Mouse (Mus musculus) skeletal muscle tissue, adult 2 months (tissue): Measurements from ENCODE around the gene Prkce.

Source experiments
- DNase-seq: peaks from one replicate; pipeline ENCODE4 v3.0.0-alpha.2; 2012; ENCODE audit warnings: low read depth, low spot score

Gene Prkce

DNA sequence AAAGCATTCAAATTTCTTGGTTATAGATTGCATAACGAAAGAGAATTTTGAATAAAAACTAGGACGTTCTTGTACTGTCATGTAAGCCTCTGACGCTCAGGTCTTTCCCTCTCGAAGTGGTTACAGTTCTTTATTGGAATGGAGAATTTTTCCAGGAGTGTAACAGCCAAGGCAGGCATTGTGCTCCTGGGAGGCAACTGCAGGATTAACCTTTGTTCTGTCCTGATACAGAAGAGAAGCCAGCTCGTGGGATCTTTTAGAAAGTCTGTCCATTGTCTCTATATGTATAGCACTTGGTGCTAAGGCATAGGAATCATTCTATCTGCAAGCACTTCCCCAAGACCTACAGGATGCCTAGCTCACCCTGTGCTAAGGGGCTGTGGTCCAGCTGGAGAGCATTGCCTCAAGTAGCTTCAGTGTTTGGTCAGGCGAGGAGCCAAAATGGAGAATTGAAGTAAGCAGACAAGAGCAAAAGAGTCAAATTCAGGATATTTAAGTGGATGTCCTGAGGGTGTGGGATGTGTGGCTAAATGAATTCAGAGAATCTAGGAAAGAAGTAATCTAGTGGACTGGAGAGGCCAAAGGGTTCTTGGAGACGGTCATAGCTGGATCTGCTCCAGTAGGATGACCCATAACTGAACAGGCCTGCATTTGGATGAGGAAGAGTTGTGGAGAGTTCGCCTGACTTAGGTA lies 240.5 kb downstream of the Prkce start:
- peak; percentile 18 for DNase-seq

DNA sequence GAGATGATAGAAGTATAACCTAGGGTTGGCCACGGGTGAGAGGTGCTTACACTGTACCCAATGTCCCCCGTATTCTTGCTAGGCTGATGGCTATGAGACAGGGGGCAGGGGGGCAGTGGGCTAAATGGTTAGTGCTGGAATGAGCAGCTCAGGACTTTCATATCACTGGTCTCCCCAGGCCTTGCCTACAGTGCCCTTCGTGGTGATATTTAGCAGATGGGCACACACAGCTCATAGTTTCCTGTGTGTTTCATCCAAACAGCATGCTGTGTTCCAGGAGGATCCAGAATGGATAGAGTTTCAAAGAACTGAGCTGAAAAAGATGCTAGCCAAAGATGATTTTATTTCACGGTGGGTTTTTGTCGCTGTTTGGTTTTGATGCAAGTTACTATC lies 241.0 kb downstream of the Prkce start:
- DNase-seq, result no peak

DNA sequence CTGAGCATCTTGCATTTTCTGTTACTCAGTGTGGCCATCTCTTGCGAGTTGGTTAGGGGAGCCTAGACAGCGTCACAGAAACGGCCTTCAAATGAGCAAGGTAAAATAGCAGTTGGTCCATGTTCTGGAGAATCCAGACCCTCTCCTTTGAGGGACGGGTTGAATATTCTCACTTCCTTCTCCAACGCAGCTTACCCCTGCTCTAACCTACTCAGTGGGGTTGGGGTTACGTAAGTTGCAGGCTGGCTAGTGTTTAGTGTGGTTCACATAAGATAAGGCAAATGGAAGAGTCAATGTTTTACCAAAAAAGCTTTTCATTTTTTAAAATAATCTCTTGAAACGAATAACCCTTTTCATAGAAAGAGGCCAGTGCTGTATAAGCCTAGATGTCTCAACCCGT lies 241.9 kb downstream of the Prkce start:
- no peak for DNase-seq

DNA sequence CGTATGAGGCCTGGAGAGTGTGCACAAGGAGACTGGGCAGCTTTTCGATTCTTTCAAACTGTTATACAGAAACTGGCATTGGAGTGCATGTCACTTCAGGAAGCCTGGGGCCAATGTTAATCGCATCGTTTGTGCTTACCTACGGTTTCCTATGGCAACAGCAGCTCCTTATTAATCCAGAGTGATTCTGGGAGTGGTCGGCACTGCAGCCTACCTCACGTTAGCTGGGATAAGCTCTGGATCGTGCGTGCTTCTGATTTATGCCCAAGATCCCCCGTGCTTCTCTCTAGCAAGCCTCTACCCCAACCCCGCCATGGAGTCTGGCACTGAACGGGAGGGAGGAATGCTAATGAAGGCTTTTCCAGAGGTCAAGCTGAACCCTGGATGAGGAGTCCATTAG lies 242.9 kb downstream of the Prkce start:
- DNase-seq, result no peak

DNA sequence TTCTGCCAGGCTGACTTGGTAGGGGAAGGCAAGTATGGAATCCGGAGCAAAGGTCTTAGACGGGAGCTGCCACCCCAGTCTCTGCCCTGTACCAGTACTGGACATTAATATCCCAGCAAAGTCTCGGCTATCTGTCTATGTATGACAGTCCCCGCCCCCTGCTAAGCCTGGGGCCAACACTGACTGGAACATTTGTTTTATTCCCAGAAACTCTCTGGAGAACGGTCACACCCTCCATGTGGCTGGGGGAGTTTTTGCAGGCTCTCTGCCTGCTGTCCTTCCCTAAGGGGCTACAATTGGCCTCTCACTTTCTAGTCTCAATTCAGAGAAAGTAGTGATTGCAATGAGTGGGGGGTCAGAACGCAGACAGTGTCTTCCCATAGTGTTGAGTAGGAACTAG lies 244.6 kb downstream of the Prkce start:
- DNase-seq, result peak; percentile 37

DNA sequence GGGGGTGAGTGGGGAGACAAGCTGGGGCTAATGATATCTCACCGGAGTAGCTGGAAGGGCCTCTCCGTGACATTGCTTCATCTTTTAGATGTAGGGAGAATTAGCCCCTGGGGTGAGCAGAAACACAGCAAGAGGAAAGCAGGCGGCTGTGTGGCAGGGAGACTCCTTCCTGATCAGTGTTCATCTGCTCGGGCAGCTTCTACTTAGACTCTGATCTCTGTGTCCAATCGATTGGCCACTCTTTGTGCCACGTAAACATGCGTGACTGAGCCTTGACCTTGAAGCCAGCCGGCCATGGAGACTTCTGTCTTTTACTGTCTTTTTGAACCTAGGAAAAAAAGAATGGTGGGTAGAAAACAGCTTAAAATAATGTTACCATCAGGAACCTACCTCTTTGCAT lies 247.0 kb downstream of the Prkce start:
- no peak for DNase-seq

DNA sequence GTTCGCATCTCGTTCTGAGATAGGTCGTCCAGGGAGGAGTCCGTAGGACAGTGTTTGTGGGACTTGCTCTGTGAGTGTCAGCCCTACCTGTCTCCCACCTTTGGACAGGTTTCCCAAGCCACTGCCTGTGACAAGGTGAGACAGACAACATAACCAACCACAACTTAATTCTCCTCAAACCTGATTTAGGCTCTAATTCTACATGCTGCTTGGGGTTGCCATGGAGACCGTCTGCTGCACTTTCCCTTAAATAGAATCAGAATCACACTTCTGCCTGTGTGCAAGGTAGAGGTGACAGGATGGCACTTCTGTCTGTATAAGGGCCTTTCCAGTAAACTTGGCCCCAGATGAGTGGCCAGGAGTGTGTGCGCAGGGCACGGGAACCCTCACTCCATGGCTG lies 248.4 kb downstream of the Prkce start:
- no peak for DNase-seq

DNA sequence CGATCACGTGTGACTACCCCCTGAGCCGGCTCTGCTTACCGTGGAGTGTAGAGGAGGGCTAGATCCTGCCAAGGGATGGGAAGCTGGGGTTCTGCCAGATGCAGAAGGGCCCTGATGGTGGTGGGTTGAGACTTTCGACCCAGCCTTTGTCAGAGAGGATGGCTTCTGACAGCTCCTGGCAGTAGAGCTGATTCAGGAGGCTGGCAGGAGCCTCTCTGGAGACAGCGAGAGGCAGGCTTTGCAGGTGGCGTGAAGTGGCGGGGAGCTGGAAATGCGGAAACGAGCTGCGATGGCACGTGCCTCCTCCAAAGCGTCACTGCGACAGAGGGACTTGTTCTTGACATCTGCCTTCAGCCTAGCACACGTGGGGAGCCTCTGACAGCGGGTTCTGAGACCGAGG lies 250.7 kb downstream of the Prkce start:
- no peak for DNase-seq

DNA sequence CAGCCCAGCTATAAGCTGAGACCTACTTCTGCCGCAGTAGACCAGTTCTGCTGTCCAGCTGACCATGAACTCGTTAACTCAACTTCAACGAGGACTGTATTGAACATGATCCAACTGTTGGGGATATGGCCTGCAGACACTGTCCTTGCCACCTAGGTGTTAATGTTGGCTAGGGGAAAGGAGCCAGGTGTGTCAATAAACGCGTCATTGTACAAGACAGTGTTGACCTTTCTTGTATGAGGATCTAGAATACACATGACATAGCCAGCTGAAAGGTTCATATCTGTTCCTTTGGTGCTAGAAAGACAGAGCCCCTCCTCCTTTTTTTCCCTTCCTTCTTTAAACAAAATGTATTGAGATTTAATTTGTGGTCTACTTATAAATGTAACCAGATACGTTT lies 251.6 kb downstream of the Prkce start:
- no peak for DNase-seq

DNA sequence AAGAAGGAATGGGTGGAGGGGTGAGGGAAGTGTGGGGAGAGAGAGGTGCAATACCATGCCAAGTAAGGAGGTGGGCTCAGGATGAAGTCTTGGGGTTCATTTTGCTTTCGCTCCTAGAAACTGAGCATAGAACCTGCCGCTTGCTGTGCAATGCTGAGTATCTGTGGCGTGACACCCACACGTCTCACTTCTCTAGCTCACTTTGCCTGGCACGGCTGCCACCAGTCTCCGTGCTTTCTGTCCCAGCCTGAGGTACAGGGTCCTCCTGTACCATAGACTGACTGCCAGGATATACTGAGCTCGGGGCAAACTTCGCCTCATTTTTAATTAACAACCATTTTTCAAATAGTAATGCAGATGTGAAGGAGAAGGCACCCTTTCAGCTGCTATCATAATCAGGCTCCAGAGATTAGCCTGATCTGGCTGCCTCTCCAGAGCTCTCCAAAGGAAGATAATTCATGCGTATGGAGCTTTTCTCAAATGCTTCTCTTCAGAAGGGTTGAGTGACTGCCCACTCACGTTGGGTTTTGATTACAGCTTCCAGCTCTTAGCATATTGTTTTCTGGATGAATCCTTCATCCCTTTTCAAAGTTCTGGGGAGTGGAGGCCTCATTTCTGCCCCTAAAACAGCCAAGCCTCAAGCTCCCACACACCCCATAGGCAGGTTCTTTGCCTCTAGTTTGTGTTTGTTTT lies 253.2 kb downstream of the Prkce start:
- no peak for DNase-seq

DNA sequence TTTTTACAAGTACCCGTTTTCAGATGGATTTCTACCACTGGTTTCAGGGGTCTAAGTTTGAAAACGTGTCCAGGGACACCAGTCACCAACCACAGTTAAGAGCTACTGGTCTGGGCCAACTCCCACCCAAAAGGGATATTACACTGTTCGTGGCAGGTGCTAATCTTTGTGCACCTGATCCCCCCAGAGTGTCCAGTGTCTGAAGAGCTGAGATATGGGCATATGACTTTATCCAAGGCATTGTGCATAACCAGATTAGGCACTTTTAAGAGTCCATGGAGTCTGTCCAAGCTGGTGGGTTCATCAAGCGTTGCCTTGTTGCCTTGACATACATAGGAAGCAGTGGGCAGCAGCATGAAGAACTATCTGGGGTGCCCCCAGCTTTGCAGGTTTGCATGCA lies 254.4 kb downstream of the Prkce start:
- DNase-seq, result no peak

DNA sequence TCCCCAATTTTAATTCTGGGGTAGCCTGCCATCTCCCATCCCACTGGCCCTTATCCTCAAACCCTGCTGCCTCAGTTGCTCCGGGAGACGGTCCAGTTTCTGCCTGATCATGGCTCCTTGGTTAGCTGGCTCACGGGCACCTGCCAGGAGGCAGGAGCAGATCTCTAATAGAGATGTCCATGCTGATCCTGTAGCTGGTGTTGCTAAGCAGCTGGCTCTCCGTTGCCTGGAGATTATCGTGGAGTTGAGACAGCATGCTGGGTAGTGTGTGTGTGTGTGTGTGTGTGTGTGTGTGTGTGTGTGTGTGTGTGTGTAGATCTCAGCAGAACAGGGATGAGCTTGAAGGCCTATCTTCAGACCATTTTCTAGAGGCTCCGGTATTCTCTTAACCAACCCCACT lies 262.3 kb downstream of the Prkce start:
- no peak for DNase-seq

DNA sequence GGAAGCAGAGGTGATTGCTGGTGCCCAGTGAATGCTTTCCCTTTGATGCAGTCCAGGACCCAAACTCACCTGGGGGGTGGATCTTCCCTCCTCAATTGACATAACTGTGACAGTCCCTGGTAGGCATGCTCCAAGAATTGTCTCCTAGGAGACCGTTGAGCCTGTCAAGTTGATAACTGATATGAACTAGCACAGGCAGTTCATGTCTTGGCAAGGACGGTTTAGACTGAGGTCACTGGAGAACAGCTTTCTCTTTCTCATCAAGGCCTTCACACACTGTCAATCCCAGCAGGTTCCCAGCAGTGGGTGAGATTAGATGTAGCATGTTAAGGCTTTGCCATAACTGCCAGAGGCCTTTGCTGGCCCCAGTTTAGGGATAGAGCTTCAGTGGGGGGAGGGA lies 265.5 kb downstream of the Prkce start:
- DNase-seq, result no peak

DNA sequence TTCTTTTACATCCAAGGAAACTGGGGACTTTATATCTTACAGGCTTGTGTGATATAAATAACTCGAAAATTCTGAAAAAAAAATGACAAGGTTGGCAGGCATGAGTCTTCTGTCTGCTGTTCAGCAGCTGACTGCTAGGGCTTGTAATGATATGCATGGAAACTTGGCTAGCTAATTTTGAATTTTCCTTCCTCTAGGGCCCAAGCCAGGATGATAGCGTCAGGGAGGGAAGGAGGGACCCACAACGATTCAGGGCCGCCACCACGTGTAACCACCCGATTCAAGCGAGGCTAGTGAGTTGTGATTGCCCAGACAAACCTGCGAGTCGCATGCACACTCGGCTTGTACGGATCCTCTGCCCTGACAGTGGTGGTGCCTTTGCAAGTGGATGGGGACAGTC lies 266.2 kb downstream of the Prkce start:
- DNase-seq, result no peak

DNA sequence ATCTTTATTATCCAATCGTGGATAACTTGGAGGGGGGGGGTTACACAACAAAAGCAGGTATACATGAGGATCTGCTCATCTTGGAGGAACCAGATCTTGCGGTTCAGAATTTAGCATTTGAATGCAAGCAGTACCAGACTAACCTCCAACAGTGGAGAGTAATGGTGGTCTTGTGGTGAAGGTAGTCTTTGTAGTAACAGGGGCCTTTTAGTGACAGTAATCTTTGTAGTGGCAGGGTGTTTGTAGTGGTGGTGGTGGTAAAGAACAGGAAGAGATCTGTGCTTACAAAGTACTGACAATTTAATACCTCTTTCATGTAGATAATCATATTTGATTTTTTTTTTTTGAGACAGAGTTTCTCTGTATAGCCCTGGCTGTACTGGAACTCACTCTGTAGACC lies 267.2 kb downstream of the Prkce start:
- no peak for DNase-seq

DNA sequence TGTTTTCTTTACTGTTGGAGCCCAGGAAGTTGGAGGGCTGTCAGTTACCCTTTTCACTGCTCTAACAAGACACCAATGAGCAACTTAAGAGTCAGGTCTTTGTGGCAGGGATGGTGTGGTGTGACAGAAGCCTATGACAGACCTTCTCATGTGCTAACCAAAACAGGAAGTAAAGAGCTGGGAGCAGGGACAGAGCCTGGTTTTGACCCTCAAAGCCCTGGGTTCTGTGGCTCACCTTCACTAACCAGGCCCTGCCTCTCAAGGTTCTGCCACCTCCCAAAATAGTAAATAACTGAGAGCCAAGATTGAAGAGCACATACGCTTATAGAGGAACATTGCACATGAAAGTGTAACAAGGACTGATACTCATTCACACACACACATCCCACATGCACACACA lies 268.0 kb downstream of the Prkce start:
- no peak for DNase-seq

DNA sequence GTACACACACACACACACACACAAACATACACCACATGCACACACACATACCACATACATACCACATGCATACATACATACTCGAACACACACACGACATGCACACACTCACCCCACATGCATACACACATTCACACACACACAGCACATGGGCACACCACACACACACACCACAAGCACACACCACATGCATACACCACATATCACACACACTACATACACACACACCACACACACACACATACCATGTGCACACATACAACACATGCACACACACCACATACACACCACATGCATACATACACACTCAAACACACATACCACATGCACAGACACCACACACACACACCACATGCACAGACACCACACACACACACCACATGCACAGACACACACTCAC lies 268.4 kb downstream of the Prkce start:
- no peak for DNase-seq

DNA sequence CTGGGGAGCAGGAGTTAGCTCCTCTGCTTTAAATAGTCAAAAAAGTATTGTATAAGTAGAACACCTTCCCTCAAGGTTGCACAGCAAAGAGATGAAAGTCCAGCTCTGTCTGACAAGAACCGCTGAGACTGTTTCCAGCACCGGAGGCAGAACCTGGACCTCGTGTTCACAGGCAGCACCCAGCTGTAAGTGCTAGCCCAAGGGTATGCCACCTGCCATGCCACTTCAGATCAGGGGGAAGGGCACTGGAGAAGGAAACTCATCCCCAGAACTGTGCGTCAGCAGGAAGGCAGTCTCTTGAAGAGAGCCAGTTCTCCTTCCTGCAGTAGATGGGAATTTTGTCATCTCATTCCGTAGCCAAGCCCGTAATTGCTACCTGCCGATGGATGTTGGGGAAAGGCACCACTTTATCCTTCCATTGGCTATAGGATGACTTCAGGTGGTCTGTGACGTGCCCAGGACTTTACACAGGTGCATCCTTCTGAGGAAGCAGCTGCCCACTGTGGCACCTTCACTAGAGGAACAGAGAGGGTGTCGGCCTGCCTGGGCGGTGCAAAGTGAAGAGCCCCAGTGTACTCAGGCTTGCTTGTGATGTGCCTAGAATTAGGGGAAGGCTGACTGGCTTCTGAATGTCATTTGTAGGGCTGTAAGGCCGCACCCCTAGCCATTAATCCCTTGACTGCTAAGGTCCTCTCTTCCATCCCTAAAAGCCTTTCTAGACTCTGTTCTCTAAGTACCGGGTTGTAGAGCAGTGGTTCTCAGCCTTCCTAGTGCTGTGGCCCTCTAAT lies 269.2 kb downstream of the Prkce start:
- DNase-seq, result no peak

DNA sequence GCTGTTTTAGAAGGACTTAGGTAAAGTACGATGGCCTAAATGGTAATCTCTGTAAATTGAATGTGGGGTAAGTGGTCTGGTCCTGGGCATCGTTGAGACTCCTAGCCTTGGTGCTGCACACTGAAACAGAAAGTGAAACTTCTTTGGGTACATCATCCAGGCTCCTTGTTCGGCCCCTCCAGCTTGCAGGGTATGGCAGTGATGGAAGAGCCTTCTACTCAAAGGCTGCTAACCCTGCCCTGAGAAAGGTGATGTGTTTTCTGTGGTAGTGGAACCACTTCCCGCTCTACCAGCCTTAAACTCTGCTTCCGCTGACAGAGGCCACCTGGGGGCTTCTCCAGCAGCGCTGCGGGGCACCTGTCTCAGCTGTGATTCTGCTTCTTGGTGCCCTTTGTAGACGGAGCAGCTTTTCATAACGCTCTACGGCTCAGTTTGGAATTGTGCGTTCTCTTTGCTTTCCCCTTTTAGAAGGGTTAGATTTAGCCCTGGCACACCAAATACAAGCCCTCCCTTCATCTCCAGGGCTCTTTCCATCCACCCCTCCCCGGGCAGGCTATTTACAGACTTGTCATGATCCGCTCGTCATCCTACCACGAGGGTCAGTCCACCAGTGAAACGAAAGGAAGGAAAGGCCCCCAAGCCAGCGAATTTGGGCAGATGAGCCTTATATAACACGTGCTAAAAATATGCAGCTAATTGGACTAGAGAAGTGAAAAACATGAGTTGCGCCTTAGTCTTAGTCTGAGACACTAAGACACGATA lies 270.1 kb downstream of the Prkce start:
- peak; percentile 89 for DNase-seq

DNA sequence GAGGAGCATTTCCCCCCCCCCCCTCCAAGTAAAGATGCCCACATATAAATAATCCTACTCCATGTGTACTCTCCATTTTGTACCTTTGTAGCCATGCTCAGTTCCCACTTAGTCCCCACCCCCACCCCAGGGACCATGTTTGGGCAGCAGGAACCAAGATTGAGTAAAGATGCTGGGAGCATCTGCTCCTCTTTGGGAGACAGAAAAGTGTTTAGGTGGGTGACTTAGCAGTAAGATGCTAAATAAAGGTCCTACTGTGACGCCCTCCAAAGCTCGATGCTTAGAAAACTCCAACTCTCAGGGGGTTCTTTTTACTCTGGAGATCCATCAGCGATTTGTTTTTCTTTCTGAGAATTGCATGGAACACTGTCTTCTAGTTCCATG lies 270.7 kb downstream of the Prkce start:
- no peak for DNase-seq

DNA sequence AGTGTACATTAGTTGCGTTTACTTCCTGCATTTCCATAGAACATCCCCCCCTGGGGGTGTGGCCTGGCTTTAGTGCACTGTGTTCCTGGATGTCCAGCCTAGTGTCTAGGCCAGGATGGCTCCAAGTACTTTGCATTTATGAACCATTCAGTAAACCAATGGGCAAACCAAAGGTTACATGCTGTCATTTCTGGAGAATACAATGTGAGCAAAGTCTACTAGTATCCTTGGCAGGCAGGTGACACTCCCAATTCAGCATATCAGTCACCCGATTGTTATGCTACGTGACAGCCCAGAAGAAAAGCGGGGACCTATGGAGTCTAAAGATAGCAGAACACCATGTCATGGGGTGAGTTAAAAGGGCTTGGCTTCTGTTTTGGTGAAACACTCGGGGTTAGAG lies 271.2 kb downstream of the Prkce start:
- DNase-seq, result no peak

DNA sequence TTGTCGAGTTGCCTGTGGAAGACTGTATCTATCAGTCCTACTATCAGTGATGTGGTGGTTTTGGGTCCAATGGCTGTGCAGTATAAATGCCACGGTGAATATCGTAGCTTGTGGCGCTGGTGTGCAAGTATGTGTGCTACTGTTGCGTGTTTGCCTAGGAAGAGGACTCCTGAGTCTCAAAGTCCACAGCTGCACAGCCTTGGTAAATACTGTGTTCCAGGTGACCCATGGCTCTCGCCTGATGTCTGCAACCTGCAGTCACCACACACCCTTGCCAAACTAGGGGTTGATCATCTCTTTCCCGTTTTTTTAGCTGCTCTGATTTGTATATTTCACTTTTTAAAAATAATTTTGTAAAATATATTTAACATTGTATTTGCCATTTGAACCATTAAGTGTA lies 273.5 kb downstream of the Prkce start:
- DNase-seq, result no peak
